Mouse (Mus musculus) midbrain, embryonic 13.5 days (tissue): ENCODE data around the gene Nrn1. TPM values are rescaled to one million over a fixed set of nuclear protein-coding genes. Genes with fewer than 3 reads are reported as not detected.

Experiments used
- ATAC-seq: fragments of 200-750 bp; cut with Nextera tagmentation; 2 replicates; pipeline ENCODE4 v1.8.0; 2017; ENCODE audit warnings: mild to moderate bottlenecking, moderate TSS enrichment, moderate library complexity
- H3K27ac ChIP-seq: fragments of 300-500 bp; sonication (generic); 2 replicates; pipeline ENCODE4 v1.5.1; 2015; ENCODE audit warnings: inconsistent platforms, mild to moderate bottlenecking, moderate library complexity
- H3K27me3 ChIP-seq: fragments of 300-500 bp; sonication (generic); 2 replicates; pipeline ENCODE4 v1.6.1; 2015; ENCODE audit warnings: mild to moderate bottlenecking, inconsistent platforms
- H3K36me3 ChIP-seq: fragments of 300-500 bp; sonication (generic); 2 replicates; pipeline ENCODE4 v1.6.1; 2015; ENCODE audit warnings: mild to moderate bottlenecking, inconsistent platforms
- H3K4me1 ChIP-seq: fragments of 300-500 bp; sonication (generic); replicated peaks from 2 replicates; pipeline ENCODE4 v1.6.1; 2015; ENCODE audit warnings: inconsistent platforms
- H3K4me2 ChIP-seq: fragments of 300-500 bp; sonication (generic); replicated peaks from 2 replicates; pipeline ENCODE4 v1.6.1; 2015; ENCODE audit warnings: moderate library complexity, mild to moderate bottlenecking, inconsistent platforms
- H3K4me3 ChIP-seq: fragments of 300-500 bp; sonication (generic); replicated peaks from 2 replicates; pipeline ENCODE4 v1.5.1; 2015; ENCODE audit warnings: mild to moderate bottlenecking, inconsistent platforms
- H3K9ac ChIP-seq: fragments of 300-500 bp; sonication (generic); replicated peaks from 2 replicates; pipeline ENCODE4 v1.6.1; 2015; ENCODE audit warnings: mild to moderate bottlenecking, inconsistent platforms
- H3K9me3 ChIP-seq: fragments of 300-500 bp; sonication (generic); 2 replicates; pipeline ENCODE4 v1.6.1; 2016; ENCODE audit warnings: mild to moderate bottlenecking, inconsistent platforms
- WGBS: fragments of 180-500 bp; shearing (Covaris S2); methylation state at CpG from one replicate; pipeline ENCODE4 v1.1.7; 2015; 5-methylcytosine and 5-hydroxymethylcytosine counted together
- polyA plus RNA-seq: library from polyadenylated mRNA; unstranded; fragments of >200 nt; fragmentation: Nextera tagmentation; extraction: Ambion mirVana; gene quantifications from 2 replicates; pipeline ENCODE4 v1.2.1, GENCODE M21; 2015

Gene Nrn1
- 76.3 and 79.8 TPM in 2 replicates for polyA plus RNA-seq

- Histone ChIP-seq H3K4me3 (peak within 1 kb of the TSS; percentile 60), H3K4me1 (peaks cover 20% of the 10 kb centered on the region), H3K9ac (peak within 1 kb of the TSS; percentile 87), H3K9me3 (peaks cover 2% of the 10 kb centered on the region; the same call in 1 of the 2 replicates), H3K36me3 (no peaks in the 10 kb centered on the region), H3K27me3 (peaks cover 54% of the 10 kb centered on the region), H3K27ac (peak within 1 kb of the TSS; percentile 98), H3K4me2 (peak within 1 kb of the TSS; percentile 73)
- ATAC-seq, result peak; percentile 27; the same call in 1 of the 2 replicates
- under 1% methylated on average over 49 of the region's 50 CpGs for WGBS
Observed at GRCm38 (mm10) chr13:36734731-36735571, at the start of gene Nrn1. TSS of gene Nrn1 (minus strand) at chr13:36735131.

GRCm38 (mm10) chr13:36779626-36780025 is 44.7 kb upstream of the Nrn1 start:
- Histone ChIP-seq H3K36me3 (no peaks in the 10 kb centered on the region), H3K9ac (no peak overlapping the region), H3K4me3 (no peak overlapping the region), H3K27me3 (no peaks in the 10 kb centered on the region), H3K27ac (no peak overlapping the region), H3K4me2 (no peak overlapping the region), H3K4me1 (no peaks in the 10 kb centered on the region), H3K9me3 (no peaks in the 10 kb centered on the region)
- WGBS, result 80% methylated on average over 5 of the region's 5 CpGs
- no peak for ATAC-seq

DNA sequence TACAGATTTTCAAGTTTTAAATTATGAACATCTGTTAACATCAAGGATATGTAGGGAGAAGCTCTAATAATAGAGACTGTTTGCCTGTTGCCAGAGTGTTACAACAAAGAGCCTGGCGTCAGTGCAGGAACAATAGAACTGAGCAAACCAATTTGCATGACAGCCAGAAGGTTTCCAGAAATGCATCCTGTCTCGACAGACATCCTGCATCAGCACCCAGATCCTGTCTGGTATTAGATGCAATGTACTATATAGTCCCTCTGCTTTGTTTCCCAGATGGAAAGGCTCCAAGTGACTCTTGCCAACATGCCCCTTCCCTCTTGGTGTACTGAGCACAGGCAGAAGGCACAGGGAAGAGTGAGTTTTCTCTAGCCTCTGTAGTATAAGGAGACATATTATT is 31.9 kb upstream of the Nrn1 start:
- H3K4me3 ChIP-seq, result no peak overlapping the region
- no peaks in the 10 kb centered on the region for H3K36me3 ChIP-seq
- no peak overlapping the region for H3K4me2 ChIP-seq
- H3K9me3 ChIP-seq, result 0 out of 2 replicates have a peak, but pooled peaks cover 5% of the 10 kb centered on the region
- no peaks in the 10 kb centered on the region for H3K27me3 ChIP-seq
- ATAC-seq, result no peak
- H3K4me1 ChIP-seq, result no peaks in the 10 kb centered on the region
- no peak overlapping the region for H3K9ac ChIP-seq
- 40% methylated on average over 2 of the region's 2 CpGs for WGBS
- no peak overlapping the region for H3K27ac ChIP-seq

- Histone ChIP-seq H3K9ac (no peak overlapping the region), H3K9me3 (no peaks in the 10 kb centered on the region), H3K4me1 (peaks cover 5% of the 10 kb centered on the region; the same call in 1 of the 2 replicates), H3K4me3 (no peak overlapping the region), H3K27ac (no peak overlapping the region), H3K27me3 (no peaks in the 10 kb centered on the region), H3K36me3 (no peaks in the 10 kb centered on the region), H3K4me2 (no peak overlapping the region)
- WGBS, result 50% methylated on average over 3 of the region's 3 CpGs
- ATAC-seq, result peak; percentile 56; the same call in 1 of the 2 replicates
Observed at GRCm38 (mm10) chr13:36751861-36752260, 16.9 kb upstream of the Nrn1 start.

DNA sequence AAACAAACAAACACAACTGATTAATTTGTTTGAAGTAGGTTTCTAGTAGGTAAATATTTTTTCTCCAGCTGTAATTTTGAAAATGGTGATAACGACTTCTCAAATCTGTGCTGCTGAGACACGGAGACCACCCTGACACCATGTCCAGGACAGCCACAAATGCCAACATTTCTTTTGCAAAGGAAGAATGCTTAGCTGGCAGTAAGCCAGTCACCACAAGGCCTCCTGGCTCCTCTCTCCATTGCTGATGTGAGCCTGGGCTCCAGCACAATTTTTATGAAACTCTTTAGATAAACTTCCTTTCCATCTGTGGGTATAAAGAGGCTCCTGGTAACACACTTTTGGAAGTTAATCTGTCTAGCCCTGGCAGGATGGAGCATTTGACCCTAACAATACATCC is 15.1 kb upstream of the Nrn1 start:
- no peak overlapping the region for H3K4me3 ChIP-seq
- H3K27ac ChIP-seq, result no peak overlapping the region
- no peak overlapping the region for H3K9ac ChIP-seq
- 86% methylated on average over 2 of the region's 2 CpGs for WGBS
- no peak overlapping the region for H3K4me2 ChIP-seq
- H3K27me3 ChIP-seq, result no peaks in the 10 kb centered on the region
- H3K36me3 ChIP-seq, result no peaks in the 10 kb centered on the region
- H3K4me1 ChIP-seq, result peaks cover 5% of the 10 kb centered on the region; the same call in 1 of the 2 replicates
- no peaks in the 10 kb centered on the region for H3K9me3 ChIP-seq
- ATAC-seq, result no peak

DNA sequence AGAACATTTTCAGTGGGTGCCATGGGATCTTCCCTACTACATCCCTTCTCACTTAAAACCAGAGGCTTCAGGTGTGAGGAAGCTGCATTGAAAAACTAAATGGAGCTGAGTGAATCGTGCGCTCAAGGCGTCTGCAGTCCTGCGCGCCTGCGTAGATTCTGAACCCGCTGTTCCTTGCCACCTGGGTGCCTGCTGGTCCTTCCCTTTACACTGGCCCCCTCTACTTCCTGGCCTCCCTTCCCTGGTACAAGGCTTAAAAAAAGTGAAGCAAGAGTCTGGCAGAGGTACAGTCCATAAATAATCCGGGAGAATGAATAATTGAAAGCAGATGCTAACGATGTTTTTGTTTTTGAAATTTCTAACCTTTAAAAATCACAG is 1.7 kb upstream of the Nrn1 start:
- Histone ChIP-seq H3K4me2 (peak overlapping the region; percentile 73), H3K27ac (peak overlapping the region; percentile 98), H3K9me3 (peaks cover 2% of the 10 kb centered on the region; the same call in 1 of the 2 replicates), H3K4me3 (peak overlapping the region; percentile 60), H3K36me3 (no peaks in the 10 kb centered on the region), H3K27me3 (peaks cover 39% of the 10 kb centered on the region), H3K9ac (peak overlapping the region; percentile 87), H3K4me1 (peaks cover 16% of the 10 kb centered on the region)
- peak; percentile 26 for ATAC-seq
- WGBS, result 8% methylated on average over 9 of the region's 9 CpGs

DNA sequence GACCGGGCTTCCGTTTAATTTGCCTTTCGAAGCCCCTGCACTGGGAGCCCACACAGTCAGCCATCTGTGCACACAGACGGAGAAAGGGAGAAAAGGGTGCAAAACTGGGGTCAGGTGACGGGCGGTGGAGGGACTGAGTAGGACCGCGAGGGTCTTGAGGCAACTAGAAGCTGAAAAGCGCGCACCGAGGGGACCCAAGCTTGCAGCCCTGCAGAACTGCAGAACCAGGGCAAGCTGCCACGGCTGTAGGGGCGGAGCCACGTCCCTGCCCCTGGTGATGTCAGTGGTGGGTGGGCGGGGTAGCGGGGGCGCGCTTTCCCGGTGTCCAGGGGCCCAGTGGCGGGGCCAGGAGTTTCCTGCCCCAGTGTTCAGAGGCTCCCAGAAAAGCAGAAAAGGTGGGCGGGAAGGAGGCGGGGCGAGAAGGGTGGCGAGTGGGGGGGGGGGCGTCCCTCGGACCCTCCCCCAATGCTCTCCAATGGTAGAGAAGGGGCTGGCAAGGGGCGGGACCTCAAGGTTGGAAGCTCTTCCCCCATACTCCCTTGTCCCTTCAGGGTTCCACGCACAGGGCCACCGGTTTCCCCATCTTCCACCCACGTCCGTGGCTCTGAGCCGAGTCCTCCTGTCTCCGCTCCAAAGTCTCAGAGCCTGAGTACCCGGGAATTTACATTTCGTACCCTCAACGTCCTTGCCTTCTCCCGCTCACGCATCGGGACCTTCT is 1.1 kb upstream of the Nrn1 start:
- Histone ChIP-seq H3K4me1 (peaks cover 20% of the 10 kb centered on the region), H3K27me3 (peaks cover 44% of the 10 kb centered on the region), H3K4me2 (peak overlapping the region; percentile 73), H3K9ac (peak overlapping the region; percentile 87), H3K27ac (peak overlapping the region; percentile 98), H3K9me3 (peaks cover 2% of the 10 kb centered on the region; the same call in 1 of the 2 replicates), H3K4me3 (peak overlapping the region; percentile 60), H3K36me3 (no peaks in the 10 kb centered on the region)
- WGBS, result under 1% methylated on average over 39 of the region's 39 CpGs
- peak; percentile 93 for ATAC-seq

- WGBS, result under 1% methylated on average over 26 of the region's 26 CpGs
- H3K36me3 ChIP-seq, result no peaks in the 10 kb centered on the region
- peak overlapping the region; percentile 73 for H3K4me2 ChIP-seq
- ATAC-seq, result no peak; the same call in 1 of the 2 replicates
- H3K4me1 ChIP-seq, result peaks cover 23% of the 10 kb centered on the region
- peaks cover 2% of the 10 kb centered on the region; the same call in 1 of the 2 replicates for H3K9me3 ChIP-seq
- peak overlapping the region; percentile 60 for H3K4me3 ChIP-seq
- peaks cover 62% of the 10 kb centered on the region for H3K27me3 ChIP-seq
- H3K9ac ChIP-seq, result peak overlapping the region; percentile 87
- peak overlapping the region; percentile 98 for H3K27ac ChIP-seq
Observed at GRCm38 (mm10) chr13:36733989-36734690, 791 bp downstream of the Nrn1 start.

DNA sequence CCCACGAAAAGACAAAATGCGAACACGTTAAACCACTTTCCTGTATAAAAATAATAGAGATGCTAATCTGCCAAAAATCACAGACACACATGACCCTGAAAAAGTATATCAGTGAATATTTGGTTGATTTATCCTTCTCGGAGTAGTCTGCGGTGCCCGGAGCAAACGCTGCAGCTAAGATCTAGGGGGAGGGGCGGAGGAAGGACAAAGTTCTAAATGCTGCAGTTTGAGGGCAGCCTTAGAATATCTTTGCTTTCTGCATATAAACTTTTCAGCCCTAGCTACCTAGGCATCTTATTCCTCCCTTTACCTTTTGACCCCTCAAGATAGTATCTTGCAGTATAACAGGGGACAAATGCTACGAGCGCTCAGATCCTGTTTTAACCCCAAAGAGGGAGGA is 1.4 kb downstream of the Nrn1 start:
- Histone ChIP-seq H3K4me3 (peak overlapping the region; percentile 60), H3K27me3 (peaks cover 68% of the 10 kb centered on the region), H3K27ac (peak overlapping the region; percentile 98), H3K4me2 (peak overlapping the region; percentile 73), H3K36me3 (no peaks in the 10 kb centered on the region), H3K9me3 (no peaks in the 10 kb centered on the region), H3K4me1 (peaks cover 24% of the 10 kb centered on the region), H3K9ac (peak overlapping the region; percentile 87)
- under 1% methylated on average over 10 of the region's 10 CpGs for WGBS
- ATAC-seq, result no peak

DNA sequence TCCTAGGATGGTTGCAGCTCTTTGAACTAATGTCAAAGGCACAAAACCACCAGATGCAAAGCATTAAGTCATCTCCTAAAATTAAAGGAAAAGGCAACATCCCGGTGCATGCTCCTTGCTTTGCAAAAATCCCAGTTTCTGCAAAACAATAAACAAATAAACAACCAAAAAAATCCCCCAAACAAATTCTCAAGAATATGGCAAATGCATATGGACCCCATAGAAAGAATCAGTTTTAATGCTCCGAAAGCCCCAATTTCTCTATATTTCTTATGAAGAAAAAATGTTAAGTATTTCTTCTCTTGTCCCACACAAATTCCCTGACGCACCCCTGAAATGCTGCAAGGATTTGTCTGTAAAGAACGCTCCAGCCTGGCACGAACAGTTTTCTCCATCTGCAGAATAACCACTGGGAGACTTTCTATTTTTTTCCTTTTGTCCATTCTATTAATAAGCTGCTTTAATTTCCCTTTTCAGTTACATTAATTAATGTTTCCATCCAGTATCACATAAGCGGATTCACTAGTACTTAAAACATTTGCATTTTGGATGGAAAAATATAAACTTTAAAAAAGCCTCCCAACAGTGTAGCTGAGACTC is 1.9 kb downstream of the Nrn1 start:
- peak overlapping the region; percentile 87 for H3K9ac ChIP-seq
- peak overlapping the region; percentile 60 for H3K4me3 ChIP-seq
- H3K4me2 ChIP-seq, result peak overlapping the region; percentile 73
- H3K27ac ChIP-seq, result peak overlapping the region; percentile 98
- no peak for ATAC-seq
- no peaks in the 10 kb centered on the region for H3K9me3 ChIP-seq
- H3K4me1 ChIP-seq, result peaks cover 27% of the 10 kb centered on the region
- peaks cover 71% of the 10 kb centered on the region for H3K27me3 ChIP-seq
- H3K36me3 ChIP-seq, result no peaks in the 10 kb centered on the region
- WGBS, result 6% methylated on average over 6 of the region's 6 CpGs

- no peaks in the 10 kb centered on the region for H3K36me3 ChIP-seq
- ATAC-seq, result no peak
- H3K4me2 ChIP-seq, result peak overlapping the region; percentile 73
- H3K4me3 ChIP-seq, result peak overlapping the region; percentile 60
- H3K9me3 ChIP-seq, result no peaks in the 10 kb centered on the region
- peaks cover 69% of the 10 kb centered on the region for H3K27me3 ChIP-seq
- peaks cover 32% of the 10 kb centered on the region for H3K4me1 ChIP-seq
- peak overlapping the region; percentile 98 for H3K27ac ChIP-seq
- WGBS, result under 1% methylated on average over 23 of the region's 23 CpGs
- H3K9ac ChIP-seq, result peak overlapping the region; percentile 87
Observed at GRCm38 (mm10) chr13:36731931-36732461, 2.9 kb downstream of the Nrn1 start.
